8 mouse cellular contexts compared by ENCODE assay signal in the genomic region with DNA sequence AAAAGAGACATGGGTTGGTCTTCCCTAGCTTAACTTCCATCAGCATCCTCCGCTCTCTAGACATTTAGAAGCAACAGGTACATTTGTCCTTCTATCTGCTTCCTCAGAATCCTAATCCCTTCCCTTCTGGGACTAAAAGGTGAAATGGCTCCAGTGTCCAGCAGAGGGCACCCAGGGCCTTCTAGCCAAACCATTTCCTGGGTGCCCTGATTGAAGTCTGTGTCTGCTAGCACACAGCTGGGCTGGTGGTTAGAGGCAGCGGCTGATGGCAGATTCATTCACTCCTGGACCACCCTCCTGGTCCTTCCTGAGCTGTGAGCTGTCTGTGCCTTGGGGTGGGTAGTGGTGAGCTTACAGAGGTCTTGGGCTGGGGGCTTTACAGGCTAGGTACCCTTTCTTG.
A peak's percentile ranks its signal among the peaks of the same experiment; 100 is the strongest.
DNase-seq lines count a peak whose midpoint lies in the region; ATAC-seq and TF ChIP-seq lines count a peak whose summit lies in the region.

No protein-coding gene starts in this region.

- no peak for TF ChIP-seq POLR2A in MEL (IDR thresholded peaks at IDR 0.05; ENCODE audit: control insufficient read depth in 1 of 2, insufficient read depth in 1 of 2, low read depth in 1 of 2, low read length in 2 of 2, poor library complexity in 1 of 2)

- TF ChIP-seq RAD21 in MEL (IDR thresholded peaks at IDR 0.05; ENCODE audit: low read depth, low read length), result peak; percentile 21

- no peaks in the 10 kb centered on the region for H3K36me3 ChIP-seq in MEL (ENCODE audit: control insufficient read depth in 1 of 2, insufficient read depth in 2 of 2, low read length in 2 of 2)
- no peaks in the 10 kb centered on the region for H3K36me3 ChIP-seq in intestine, embryonic 16.5 days (ENCODE audit: control insufficient read depth, insufficient read depth, low read length)

- H3K27me3 ChIP-seq in MEL (ENCODE audit: control insufficient read depth in 1 of 2, insufficient read depth in 2 of 2, low read length in 2 of 2), result no peaks in the 10 kb centered on the region; a peak in 1 of 4 replicates
- H3K27me3 ChIP-seq in intestine, embryonic 16.5 days (replicated peaks; ENCODE audit: control insufficient read depth, insufficient read depth, low read length), result no peaks in the 10 kb centered on the region

- TF ChIP-seq EP300 in MEL (IDR thresholded peaks at IDR 0.05; ENCODE audit: low read depth in 1 of 2, low read length in 2 of 2), result no peak

- H3K79me2 ChIP-seq in MEL (ENCODE audit: control insufficient read depth, insufficient read depth, low read length, poor library complexity), result no peaks in the 10 kb centered on the region

- intact Hi-C loops in left cerebral cortex, postnatal 36 days (cut with DNase I), result loop anchor here (1.0 kb wide), 1 partner anchor 47 kb away; no protein-coding TSS in a partner anchor

- no peak overlapping the region for H3K9ac ChIP-seq in MEL (ENCODE audit: control insufficient read depth, low read depth, low read length, poor library complexity, severe bottlenecking)
- H3K9ac ChIP-seq in intestine, embryonic 16.5 days (ENCODE audit: low read depth, low read length), result no peak overlapping the region

- DNase-seq in heart, postnatal 4 days, result peak; percentile 61
- DNase-seq in heart, adult 11 months, result no peak
- DNase-seq in MEL (ENCODE audit: low read depth, low spot score), result peak; percentile 10
- DNase-seq in left cerebral cortex, postnatal 36 days (ENCODE audit: low spot score in 2 of 2), result peak; percentile 32 to 45
- DNase-seq in retina, embryonic 14.5 days (ENCODE audit: low spot score), result peak; percentile 82

- H3K4me3 ChIP-seq in MEL (ENCODE audit: control insufficient read depth in 1 of 2, insufficient read depth in 1 of 2, low read depth in 2 of 2, low read length in 2 of 2), result no peak overlapping the region
- H3K4me3 ChIP-seq in intestine, embryonic 16.5 days (ENCODE audit: low read length), result no peak overlapping the region

- TF ChIP-seq CTCF in MEL (IDR thresholded peaks at IDR 0.05 in 2 of 3, conservative IDR thresholded peaks at IDR 0.05 in 1 of 3; ENCODE audit: control insufficient read depth in 1 of 3, insufficient read depth in 1 of 3, low read depth in 2 of 3, low read length in 3 of 3, poor library complexity in 1 of 3, severe bottlenecking in 1 of 3), result peak; percentile 26 to 50 (median 36); a peak in 5 of 6 replicates

- H3K9me3 ChIP-seq in MEL (replicated peaks; ENCODE audit: insufficient read depth, low read length), result no peaks in the 10 kb centered on the region
- no peaks in the 10 kb centered on the region for H3K9me3 ChIP-seq in intestine, embryonic 16.5 days (ENCODE audit: control insufficient read depth, low read length)

- no peak overlapping the region for H3K27ac ChIP-seq in MEL (ENCODE audit: control insufficient read depth, low read depth, low read length)
- no peak overlapping the region for H3K27ac ChIP-seq in intestine, embryonic 16.5 days (ENCODE audit: low read length)

- WGBS in intestine, embryonic 16.5 days, result 40% methylated on average over 2 of the region's 2 CpGs

- H3K4me1 ChIP-seq in MEL (ENCODE audit: control insufficient read depth in 1 of 2, insufficient read depth in 2 of 2, low read length in 2 of 2), result no peaks in the 10 kb centered on the region
- H3K4me1 ChIP-seq in intestine, embryonic 16.5 days (ENCODE audit: control insufficient read depth, insufficient read depth, low read length), result peaks cover 9% of the 10 kb centered on the region

- no peak overlapping the region for H3K4me2 ChIP-seq in intestine, embryonic 16.5 days (ENCODE audit: low read depth, low read length)

- ATAC-seq in cerebellum, adult (ENCODE audit: insufficient number of reproducible peaks, low FRiP score, low TSS enrichment), result peak; percentile 47; the same call in 1 of the 2 replicates
- ATAC-seq in granulocyte monocyte progenitor cell, adult 5-6 weeks (replicated peaks; ENCODE audit: poor library complexity, severe bottlenecking), result peak; percentile 33; the same call in 1 of the 2 replicates
- no peak; the same call in 1 of the 2 replicates for ATAC-seq in intestine, embryonic 16.5 days

TF ChIP-seq in MEL, 35 proteins besides CTCF, POLR2A, EP300 and RAD21:
- TF ChIP-seq KAT2A (conservative IDR thresholded peaks at IDR 0.05; ENCODE audit: low read depth, low read length) (no peak), ZKSCAN1 (IDR thresholded peaks at IDR 0.05; ENCODE audit: low read depth, low read length) (no peak), SMC3 (IDR thresholded peaks at IDR 0.05; ENCODE audit: low read depth, low read length) (peak; percentile 23), POLR2AphosphoS2 (IDR thresholded peaks at IDR 0.05; ENCODE audit: low read length) (no peak), GATA1 (IDR thresholded peaks at IDR 0.05; ENCODE audit: low read depth, low read length) (no peak)
